Comparison of ENCODE assay signal across 13 mouse cellular contexts in the genomic region with DNA sequence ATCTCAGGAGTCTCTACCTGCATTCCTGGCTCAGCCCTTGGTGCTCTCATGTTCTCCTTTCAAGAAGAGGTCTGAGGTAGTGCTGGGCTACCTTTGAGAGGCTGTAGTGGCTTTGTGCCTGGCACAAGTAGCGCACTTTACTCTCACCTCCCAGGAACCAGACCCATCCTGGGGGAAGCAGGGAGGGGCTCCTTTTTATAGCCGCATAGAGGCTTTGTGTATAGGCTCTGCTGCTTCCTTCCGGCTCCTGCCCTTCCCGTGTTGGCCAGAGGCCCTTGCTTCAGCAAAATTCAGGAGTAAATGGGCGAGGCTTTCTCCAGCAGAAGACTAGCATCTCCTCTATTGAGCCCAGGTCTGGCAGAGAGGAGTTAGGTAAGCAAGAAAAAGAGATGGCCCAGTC. TPM values are rescaled to one million over a fixed set of nuclear protein-coding genes. Genes with fewer than 3 reads are reported as not detected.
A peak's percentile ranks its signal among the peaks of the same experiment; 100 is the strongest.
DNase-seq lines count a peak whose midpoint lies in the region; ATAC-seq and TF ChIP-seq lines count a peak whose summit lies in the region.
"Had no signal": no experiment of that assay in that cellular context is flagged by ENCODE, and none has a peak within 500 bp of the region (broad histone marks: within the 10 kb centered on the region; RNA-seq: fewer than 3 reads in every experiment).

No protein-coding gene starts in this region.

- 0 out of 2 replicates have a peak overlapping the region, but pooled peaks have one; percentile 15 for H3K27ac ChIP-seq in cerebellum, adult 2 months (ENCODE audit: insufficient read depth, low read length)
- peak overlapping the region; percentile 74 for H3K27ac ChIP-seq in heart, embryonic 15.5 days
- H3K27ac ChIP-seq in lung, embryonic 16.5 days (ENCODE audit: low read length) = peak overlapping the region; percentile 45
- H3K27ac ChIP-seq: embryonic facial prominence, embryonic 13.5 days; hindbrain, embryonic 12.5 days had no signal

- peaks cover 39% of the 10 kb centered on the region for H3K4me1 ChIP-seq in cerebellum, adult 2 months (ENCODE audit: control insufficient read depth, insufficient read depth, low read length)
- peaks cover 93% of the 10 kb centered on the region for H3K4me1 ChIP-seq in heart, embryonic 15.5 days (replicated peaks)
- peaks cover 68% of the 10 kb centered on the region for H3K4me1 ChIP-seq in lung, embryonic 16.5 days (replicated peaks; ENCODE audit: control insufficient read depth, insufficient read depth, low read length)

- no peak for TF ChIP-seq CTCF in cerebellum, adult 2 months (IDR thresholded peaks at IDR 0.05; ENCODE audit: borderline replicate concordance, insufficient read depth, low read depth, low read length)

- TF ChIP-seq POLR2A in cerebellum, adult 2 months (IDR thresholded peaks at IDR 0.05; ENCODE audit: borderline replicate concordance, insufficient read depth, low read length) = no peak

- no peak for DNase-seq in cerebellum, adult 2 months
- no peak for DNase-seq in cerebellum, adult 11-12 months
- DNase-seq in kidney, postnatal 36 days = peak; percentile 39 to 46
- no peak for DNase-seq in kidney, adult 8-10 months
- DNase-seq in MN1 (ENCODE audit: low spot score) = no peak
- no peak for DNase-seq in cerebellum, postnatal 10 days
- DNase-seq: adrenal gland, postnatal 10 days; cerebellum, adult 8-10 months had no signal

- no peaks in the 10 kb centered on the region for H3K9me3 ChIP-seq in heart, embryonic 15.5 days (replicated peaks)
- H3K9me3 ChIP-seq in lung, embryonic 16.5 days (ENCODE audit: control insufficient read depth, low read length) = no peaks in the 10 kb centered on the region
- H3K9me3 ChIP-seq: embryonic facial prominence, embryonic 13.5 days; hindbrain, embryonic 12.5 days had no signal

- H3K9ac ChIP-seq in heart, embryonic 15.5 days = no peak overlapping the region
- H3K9ac ChIP-seq in lung, embryonic 16.5 days (ENCODE audit: low read length) = no peak overlapping the region; the same call in 1 of the 2 replicates
- H3K9ac ChIP-seq: embryonic facial prominence, embryonic 13.5 days; hindbrain, embryonic 12.5 days had no signal

- H3K36me3 ChIP-seq in heart, embryonic 15.5 days = peaks cover 9% of the 10 kb centered on the region; the same call in 1 of the 2 replicates
- H3K36me3 ChIP-seq in lung, embryonic 16.5 days (ENCODE audit: control insufficient read depth, insufficient read depth, low read length) = peaks cover 6% of the 10 kb centered on the region; the same call in 1 of the 2 replicates

- 21% methylated on average over 5 of the region's 5 CpGs for WGBS in cerebellum, adult 2 months
- 50% methylated on average over 5 of the region's 5 CpGs for WGBS in heart, embryonic 15.5 days
- 39% methylated on average over 5 of the region's 5 CpGs for WGBS in lung, embryonic 16.5 days

- H3K27me3 ChIP-seq in cerebellum, adult 2 months (ENCODE audit: control insufficient read depth, insufficient read depth, low read length) = no peaks in the 10 kb centered on the region
- H3K27me3 ChIP-seq in heart, embryonic 15.5 days = no peaks in the 10 kb centered on the region
- H3K27me3 ChIP-seq in lung, embryonic 16.5 days (ENCODE audit: control insufficient read depth, insufficient read depth, low read depth, low read length) = no peaks in the 10 kb centered on the region
- H3K27me3 ChIP-seq: embryonic facial prominence, embryonic 13.5 days; hindbrain, embryonic 12.5 days had no signal

- no peak overlapping the region for H3K4me2 ChIP-seq in heart, embryonic 15.5 days
- no peak overlapping the region for H3K4me2 ChIP-seq in lung, embryonic 16.5 days (ENCODE audit: low read depth, low read length)
- H3K4me2 ChIP-seq: embryonic facial prominence, embryonic 13.5 days; hindbrain, embryonic 12.5 days; liver, embryonic 11.5 days had no signal

- no peak for ATAC-seq in heart, embryonic 15.5 days (replicated peaks; ENCODE audit: insufficient number of reproducible peaks, insufficient read depth, low FRiP score, low read depth)
- peak; percentile 76 for ATAC-seq in lung, embryonic 16.5 days (ENCODE audit: low read depth)

- no peak overlapping the region for H3K4me3 ChIP-seq in cerebellum, adult 2 months (replicated peaks; ENCODE audit: insufficient read depth, low read depth, low read length)
- H3K4me3 ChIP-seq in heart, embryonic 15.5 days = no peak overlapping the region
- H3K4me3 ChIP-seq in lung, embryonic 16.5 days (ENCODE audit: low read length) = no peak overlapping the region
- H3K4me3 ChIP-seq: embryonic facial prominence, embryonic 13.5 days; hindbrain, embryonic 12.5 days had no signal

RNA-seq across cellular contexts. Expression of a gene that starts 7.3 kb away (rescaled TPM):
- 73.1 and 74.5 TPM in 2 replicates for polyA plus RNA-seq in cerebellum, adult 2 months (2012; rRNA removed)
- 25.3 and 32.7 TPM in 2 replicates for polyA plus RNA-seq in heart, embryonic 15.5 days (2015; fragmentation: Nextera tagmentation; extraction: Ambion mirVana)
- 46.0 and 49.6 TPM in 2 replicates for polyA plus RNA-seq in lung, embryonic 16.5 days (2015; fragmentation: Nextera tagmentation; extraction: Ambion mirVana)

Comparison
In these comparisons a context has a peak if more than half of its experiments do, and no peak if none do; other contexts are left out.
1. DNase-seq: peak in kidney, postnatal 36 days (2 of 2); none in cerebellum, adult 2 months (0 of 2), cerebellum, adult 11-12 months (single experiment), kidney, adult 8-10 months (0 of 2), MN1 (single experiment) and cerebellum, postnatal 10 days (0 of 2).
2. H3K27ac ChIP-seq: peak in every context shown above with its lines; median percentile 74 in heart, embryonic 15.5 days; 45 in lung, embryonic 16.5 days; 15 in cerebellum, adult 2 months.